Mouse (Mus musculus): ENCODE results near the gene Bhlhe41.
A peak's percentile ranks its signal among the peaks of the same experiment; 100 is the strongest.

The Bhlhe41 gene

DNA sequence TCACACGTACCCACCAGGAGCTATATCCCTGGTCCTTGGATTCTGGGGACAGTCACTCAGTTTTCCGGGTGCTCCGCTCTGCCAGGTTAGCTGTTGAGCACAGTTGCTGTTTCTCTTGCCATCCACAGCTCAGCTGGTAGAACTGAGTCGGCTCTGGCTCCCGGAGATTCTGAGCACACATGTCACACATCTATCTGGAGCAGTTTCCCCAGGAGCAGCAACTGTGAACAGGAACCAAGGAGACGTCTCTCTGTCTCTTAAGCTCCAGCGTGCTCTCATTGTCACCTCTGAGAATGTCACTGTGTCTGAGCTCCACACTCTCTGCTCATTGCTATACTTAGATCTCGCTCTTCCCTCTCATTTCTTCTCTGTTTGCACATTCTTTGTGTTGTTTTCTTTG, 32.4 kb downstream of the Bhlhe41 start:
- DNase-seq = no peak

DNA sequence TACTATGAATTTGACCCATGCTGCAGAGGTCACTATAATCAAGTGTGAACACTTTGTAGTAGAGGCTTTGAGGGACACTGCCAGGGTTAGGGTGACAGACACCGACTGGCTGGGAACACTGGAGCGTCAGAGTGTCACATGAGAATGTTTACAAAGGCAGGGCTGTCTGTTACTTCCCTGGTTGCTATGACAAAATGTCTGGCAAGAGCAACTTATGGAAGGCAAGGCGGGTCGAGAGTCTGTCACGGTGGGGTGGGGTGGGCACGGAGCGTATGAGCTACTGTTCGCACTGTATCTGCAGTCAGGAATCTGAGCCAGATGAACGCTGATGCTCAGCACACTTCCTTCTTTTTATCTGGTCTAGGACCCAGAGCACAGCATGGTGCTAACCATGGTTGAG, 34.7 kb downstream of the Bhlhe41 start:
- peak; percentile 35 to 40 for DNase-seq

GRCm38 (mm10) chr6:145830117-145830516, 35.2 kb downstream of the Bhlhe41 start:
- peak; percentile 86 to 90 for DNase-seq

GRCm38 (mm10) chr6:145829062-145829835, 36.1 kb downstream of the Bhlhe41 start:
- DNase-seq = no peak

DNA sequence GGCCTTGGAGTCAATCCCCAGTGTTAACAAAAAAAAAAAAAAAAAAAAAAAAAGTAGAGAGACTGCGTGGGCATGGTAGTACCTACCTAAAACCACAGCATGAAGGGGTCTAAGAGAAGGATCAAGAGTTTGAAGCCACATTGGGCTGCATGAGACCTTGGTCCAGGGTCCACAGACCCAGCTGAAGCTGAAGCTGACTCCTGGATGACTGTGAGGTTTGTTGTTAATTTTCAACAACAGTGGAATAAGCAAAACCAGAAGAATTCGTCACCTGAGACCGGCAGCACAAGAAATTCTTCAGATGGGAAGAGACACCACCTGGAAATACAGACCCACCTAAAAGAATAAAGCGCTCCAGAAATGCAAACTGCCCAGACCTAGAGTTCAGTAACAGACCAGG, 39.1 kb downstream of the Bhlhe41 start:
- DNase-seq = no peak

DNA sequence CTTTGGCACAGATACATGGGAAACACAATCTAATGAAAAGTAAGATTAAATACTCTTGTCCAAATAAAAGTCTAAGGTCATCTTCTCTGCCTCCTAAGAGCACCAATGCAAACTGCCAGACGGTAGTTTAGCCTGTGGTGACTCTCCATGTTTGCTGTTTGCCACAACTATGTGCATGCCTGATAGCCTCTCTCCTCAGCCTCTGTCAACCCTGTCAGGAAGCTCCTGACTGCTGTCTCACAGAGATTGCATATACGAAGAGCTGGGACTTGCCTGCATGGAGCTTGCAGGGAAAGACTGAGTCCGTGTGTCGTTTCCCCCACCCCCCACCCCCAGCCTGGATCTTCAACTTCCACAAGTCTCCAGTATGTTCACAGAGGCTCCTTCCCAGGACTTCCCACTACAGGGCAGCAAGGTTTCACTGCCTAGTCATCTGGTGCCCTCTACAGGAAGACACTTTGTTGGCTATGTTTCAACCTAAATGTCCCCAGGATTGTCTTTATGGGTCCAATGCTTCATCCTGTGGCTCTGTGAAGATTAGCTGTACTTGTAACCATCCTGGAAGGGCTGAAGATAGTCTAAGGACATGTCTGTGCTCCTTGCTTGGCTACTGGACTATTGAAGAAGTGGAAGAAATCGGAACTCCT, 41.6 kb downstream of the Bhlhe41 start:
- peak; percentile 75 to 77 for DNase-seq

GRCm38 (mm10) chr6:145823103-145823502, 42.3 kb downstream of the Bhlhe41 start:
- peak in 1 of 2 experiments; percentile 41 for DNase-seq

DNA sequence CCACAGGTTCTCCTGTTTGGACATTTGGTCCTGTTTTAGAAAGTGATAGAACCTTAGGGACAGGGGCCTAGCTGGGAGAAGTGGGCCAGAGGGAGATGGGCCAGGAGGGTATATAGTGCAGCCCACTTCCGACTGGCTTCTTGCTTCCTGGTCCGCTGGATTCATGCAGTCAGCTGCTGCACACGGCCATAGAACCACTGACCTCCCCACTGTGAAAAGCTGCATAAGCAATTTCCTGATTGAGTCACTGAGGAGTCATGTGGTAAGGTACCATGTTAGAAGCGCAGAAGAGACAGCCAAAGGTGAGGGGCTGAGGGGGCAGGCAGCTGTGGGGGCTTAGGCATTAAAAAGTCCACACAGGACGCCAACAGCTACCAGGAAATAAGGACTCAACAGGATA, 43.1 kb downstream of the Bhlhe41 start:
- no peak for DNase-seq

GRCm38 (mm10) chr6:145819151-145819550, 46.2 kb downstream of the Bhlhe41 start:
- DNase-seq = no peak

DNA sequence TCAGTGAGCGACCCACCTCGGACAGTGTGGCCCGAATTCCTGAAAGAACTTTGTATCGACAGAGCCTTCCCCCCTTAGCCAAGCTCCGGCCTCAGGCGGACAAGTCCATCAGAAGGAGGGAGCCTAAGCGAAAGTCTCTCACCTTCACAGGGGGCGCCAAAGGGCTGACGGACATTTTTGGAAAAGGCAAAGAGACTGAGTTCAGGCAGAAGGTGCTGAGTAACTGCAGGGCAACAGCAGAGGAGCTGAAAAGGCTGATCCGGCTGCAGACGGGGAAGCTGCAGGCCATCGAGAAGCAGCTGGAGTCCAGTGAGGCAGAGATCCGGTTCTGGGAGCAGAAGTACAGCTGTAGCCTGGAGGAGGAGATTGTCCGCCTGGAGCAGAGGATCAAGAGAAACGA, 50.2 kb downstream of the Bhlhe41 start:
- DNase-seq = peak; percentile 64 to 68

DNA sequence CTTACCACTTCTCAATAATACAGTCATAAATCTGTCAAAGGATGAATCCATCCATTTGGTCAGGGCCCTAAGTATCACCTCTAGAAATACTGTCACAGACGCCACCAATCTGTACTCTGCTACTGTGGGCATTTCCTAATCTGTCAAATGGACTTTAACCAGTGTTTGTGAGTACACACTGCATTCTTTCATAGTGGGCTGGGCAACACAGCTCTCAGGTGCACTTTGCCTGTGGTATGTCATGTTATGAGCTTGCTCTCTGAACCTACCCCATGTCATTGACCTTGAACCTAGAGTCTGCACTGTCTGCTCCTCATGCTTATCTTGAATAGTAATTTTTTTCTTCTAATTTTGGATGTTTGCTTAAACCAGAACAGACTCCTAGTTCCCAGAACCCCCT, 54.2 kb downstream of the Bhlhe41 start:
- DNase-seq = no peak

- DNase-seq = peak in 1 of 2 experiments; percentile 46
Observed at GRCm38 (mm10) chr6:145810015-145810414, 55.3 kb downstream of the Bhlhe41 start.

DNA sequence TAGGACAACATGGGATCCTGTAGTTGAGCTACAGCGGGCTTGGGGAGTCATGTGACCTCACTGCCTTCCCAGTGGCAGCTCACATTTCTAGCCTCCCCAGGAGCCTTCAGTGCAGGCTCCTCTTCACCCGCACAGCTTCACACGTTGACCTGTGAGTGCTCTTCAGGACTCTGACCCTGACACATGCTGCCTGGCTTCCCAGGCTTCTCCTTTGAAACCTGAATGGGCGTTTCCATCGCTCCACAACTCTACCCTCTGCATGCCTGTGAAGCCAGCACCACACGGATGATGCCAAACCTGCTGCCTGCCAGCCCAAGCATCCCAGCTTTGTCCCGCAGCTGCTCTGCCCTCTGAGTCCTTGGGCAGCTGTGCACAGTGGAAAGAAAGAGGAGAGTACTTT, 55.8 kb downstream of the Bhlhe41 start:
- no peak for DNase-seq

All from cerebellum, postnatal 10 days (tissue).